14 mouse cellular contexts compared by ENCODE assay signal in genomic region chr4:129035851-129036445, GRCm38 (mm10). TPM values are rescaled to one million over a fixed set of nuclear protein-coding genes. Genes with fewer than 3 reads are reported as not detected.
DNase-seq lines count a peak whose midpoint lies in the region.
"Had no signal": no experiment of that assay in that cellular context is flagged by ENCODE, and none has a peak within 500 bp of the region (broad histone marks: within the 10 kb centered on the region; RNA-seq: fewer than 3 reads in every experiment).

No protein-coding gene starts in this region.

- no peaks in the 10 kb centered on the region for H3K79me2 ChIP-seq in macrophage (ENCODE audit: inconsistent target)

- no peaks in the 10 kb centered on the region for H3K36me3 ChIP-seq in macrophage (ENCODE audit: inconsistent target)
- H3K36me3 ChIP-seq: forebrain, embryonic 12.5 days; heart, embryonic 13.5 days; intestine, embryonic 15.5 days; liver, embryonic 13.5 days had no signal

- no peak overlapping the region for H3K4me3 ChIP-seq in macrophage (ENCODE audit: inconsistent target)
- H3K4me3 ChIP-seq: forebrain, embryonic 12.5 days; heart, embryonic 13.5 days; intestine, embryonic 15.5 days; liver, embryonic 13.5 days had no signal

- peak; percentile 13 to 29 for DNase-seq in lung, adult 18-20 months
- DNase-seq in lung, postnatal 25 days (ENCODE audit: low spot score): no peak
- peak; percentile 39 for DNase-seq in CD4-positive helper T cell, adult 2 months (ENCODE audit: low read depth, low spot score)
- peak; percentile 38 for DNase-seq in adrenal gland, postnatal 10 days
- DNase-seq in c-Kit-positive CD71-positive TER-119-positive erythroid progenitor cells, embryonic 14.5 days (ENCODE audit: low spot score): no peak
- no peak for DNase-seq in T-cell, adult 2 months (ENCODE audit: low spot score)
- no peak for DNase-seq in frontal cortex, adult 2 months (ENCODE audit: extremely low spot score in 1 of 2, low spot score in 1 of 2)
- DNase-seq: embryo, embryonic 11 days; liver, embryonic 13.5 days; right cerebral cortex, postnatal 4 days had no signal

- WGBS in macrophage (ENCODE audit: missing documents): 58% methylated on average over 7 of the region's 7 CpGs

- H3K27ac ChIP-seq in macrophage: peak overlapping the region; percentile 71
- H3K27ac ChIP-seq: forebrain, embryonic 12.5 days; heart, embryonic 13.5 days; intestine, embryonic 15.5 days; liver, embryonic 13.5 days had no signal

RNA-seq across cellular contexts. Expression of gene Rnf19b, which starts 22.1 kb away (rescaled TPM):
- 10 to 100 TPM; 23.6 to 25.1 TPM for total RNA-seq in adrenal gland, postnatal 10 days (2021)
- 100 to 1,000 TPM in 23 of 26 experiments, 10 to 100 TPM in 3; 43.8 to 854 (median 239) TPM for total RNA-seq in macrophage (2018; cell fraction: chromatin; rRNA removed)
- total RNA-seq in macrophage (2018; cell fraction: cytosol; rRNA removed): 100 to 1,000 TPM in 21 of 26 experiments, 10 to 100 TPM in 5; 61.2 to 599 (median 214) TPM
- total RNA-seq in macrophage (2018; cell fraction: nucleus; rRNA removed): 100 to 1,000 TPM in 23 of 26 experiments, 10 to 100 TPM in 3; 42.1 to 649 (median 369) TPM
- 46.8 to 75.4 TPM (median 72.8 TPM) in 3 replicates for polyA plus RNA-seq in macrophage (2018)
- 45.4 and 47.8 TPM in 2 replicates for polyA plus RNA-seq in frontal cortex, adult 2 months (2012; rRNA removed)

RNA-seq across cellular contexts. Expression of gene Ak2, which starts 44.2 kb away (rescaled TPM):
- total RNA-seq in adrenal gland, postnatal 10 days (2021): 100 to 1,000 TPM; 244 to 274 TPM
- total RNA-seq in macrophage (2018; cell fraction: chromatin; rRNA removed): 100 to 1,000 TPM in 1 of 26 experiments, 10 to 100 TPM in 25; 36.7 to 102 (median 78.7) TPM
- total RNA-seq in macrophage (2018; cell fraction: cytosol; rRNA removed): 100 to 1,000 TPM in 4 of 26 experiments, 10 to 100 TPM in 22; 56.1 to 106 (median 81.4) TPM
- total RNA-seq in macrophage (2018; cell fraction: nucleus; rRNA removed): 100 to 1,000 TPM in 2 of 26 experiments, 10 to 100 TPM in 24; 53.5 to 105 (median 79.1) TPM
- polyA plus RNA-seq in macrophage (2018): 63.1 to 68.1 TPM (median 64.7 TPM) in 3 replicates
- polyA plus RNA-seq in frontal cortex, adult 2 months (2012; rRNA removed): 41.8 and 42.2 TPM in 2 replicates

Comparison
In these comparisons a context has a peak if more than half of its experiments do, and no peak if none do; other contexts are left out.
1. DNase-seq: peak in lung, adult 18-20 months (2 of 2), CD4-positive helper T cell, adult 2 months (single experiment) and adrenal gland, postnatal 10 days (single experiment); none in lung, postnatal 25 days (single experiment), c-Kit-positive CD71-positive TER-119-positive erythroid progenitor cells, embryonic 14.5 days (single experiment), T-cell, adult 2 months (single experiment) and frontal cortex, adult 2 months (0 of 2).